In the genomic region with DNA sequence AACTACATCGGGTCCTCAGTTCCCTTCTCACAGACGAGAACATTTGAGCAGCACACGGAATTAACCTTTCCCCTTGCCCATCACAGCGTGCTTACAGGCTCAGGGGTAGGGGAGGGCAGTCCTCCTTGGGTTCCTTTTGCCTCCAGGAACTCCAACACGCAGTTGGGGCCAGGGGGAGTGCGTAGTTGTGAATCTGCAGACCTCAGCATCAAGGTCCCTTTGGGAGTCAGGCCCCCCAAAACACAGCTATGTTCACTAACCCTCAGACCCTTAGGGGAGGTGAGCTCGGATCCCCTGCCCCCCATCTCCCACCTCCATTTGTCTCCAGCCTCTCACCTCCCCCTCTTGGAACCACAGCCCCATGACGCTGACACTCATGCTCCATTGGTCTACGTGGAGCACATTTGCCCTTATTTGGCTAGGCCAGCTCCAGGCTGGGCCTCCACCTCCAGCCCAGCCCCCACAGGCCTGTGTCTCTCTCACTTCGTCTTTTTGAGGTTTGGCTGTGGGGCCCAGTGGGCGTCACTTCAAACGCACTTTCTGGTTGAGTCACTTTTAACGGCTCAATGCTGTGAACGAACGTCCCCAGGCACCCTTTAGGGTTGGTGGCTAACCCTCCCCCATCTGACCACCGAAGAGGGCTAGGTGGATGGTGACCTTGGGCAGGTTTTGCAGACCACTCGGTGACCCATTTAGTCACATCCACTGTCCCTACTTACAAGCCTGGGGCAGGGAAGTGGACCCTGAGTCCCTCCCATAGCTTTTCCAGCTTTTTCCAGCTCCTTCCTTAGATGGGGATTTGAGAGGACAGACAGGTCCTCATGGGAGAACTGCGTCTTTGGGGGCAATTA, we compare ENCODE assay signal across 8 mouse cellular contexts. TPM values are rescaled to one million over a fixed set of nuclear protein-coding genes. Genes with fewer than 3 reads are reported as not detected.
DNase-seq lines count a peak whose midpoint lies in the region; ATAC-seq lines count a peak whose summit lies in the region.

No protein-coding gene starts in this region.

- ATAC-seq in megakaryocyte, adult 5-6 weeks (ENCODE audit: poor library complexity, severe bottlenecking) = peak; percentile 65

- DNase-seq in layer of hippocampus, adult 11-12 months (ENCODE audit: low spot score) = peak; percentile 73
- no peak for DNase-seq in layer of hippocampus, postnatal 25 days (ENCODE audit: extremely low spot score in 1 of 2, low spot score in 1 of 2)
- peak; percentile 91 for DNase-seq in R1 (ENCODE audit: low read depth, low spot score)
- peak; percentile 49 to 86 for DNase-seq in heart, adult 18-20 months
- peak; percentile 17 to 56 for DNase-seq in kidney, postnatal 25 days
- DNase-seq in thymus, postnatal 14 days = peak; percentile 94
- DNase-seq in cerebellum, adult 18-20 months = no peak

RNA-seq across cellular contexts. Expression of gene Tspoap1, which starts 10.9 kb away (rescaled TPM):
- total RNA-seq in layer of hippocampus, postnatal 25 days (2021) = 100 to 1,000 TPM; 128 to 163 TPM
- under 1 TPM in 1 of 2 experiments, not detected in 1; 0.15 TPM for total RNA-seq in heart, adult 18-20 months (2021)
- total RNA-seq in megakaryocyte, adult 5-6 weeks (2015) = 5.4 and 8.0 TPM in 2 replicates
- total RNA-seq in megakaryocyte, adult 5-6 weeks (2017) = 6.1 and 8.6 TPM in 2 replicates

RNA-seq across cellular contexts. Expression of gene Supt4a, which starts 12.1 kb away (rescaled TPM):
- 10 to 100 TPM; 65.7 to 81.0 TPM for total RNA-seq in layer of hippocampus, postnatal 25 days (2021)
- 10 to 100 TPM; 42.8 to 46.1 TPM for total RNA-seq in heart, adult 18-20 months (2021)
- 200 and 205 TPM in 2 replicates for total RNA-seq in megakaryocyte, adult 5-6 weeks (2015)
- total RNA-seq in megakaryocyte, adult 5-6 weeks (2017) = 58.9 and 59.0 TPM in 2 replicates

RNA-seq across cellular contexts. Expression of gene Mpo, which starts 44.0 kb away (rescaled TPM):
- under 1 TPM; 0.14 to 0.17 TPM for total RNA-seq in layer of hippocampus, postnatal 25 days (2021)
- total RNA-seq in heart, adult 18-20 months (2021) = not detected
- total RNA-seq in megakaryocyte, adult 5-6 weeks (2015) = 284 and 331 TPM in 2 replicates
- 235 and 273 TPM in 2 replicates for total RNA-seq in megakaryocyte, adult 5-6 weeks (2017)

Comparison
In these comparisons a context has a peak if more than half of its experiments do, and no peak if none do; other contexts are left out.
1. DNase-seq: peak in layer of hippocampus, adult 11-12 months (single experiment), R1 (single experiment), heart, adult 18-20 months (2 of 2), kidney, postnatal 25 days (2 of 2) and thymus, postnatal 14 days (single experiment); none in layer of hippocampus, postnatal 25 days (0 of 2) and cerebellum, adult 18-20 months (0 of 2).
2. RNA of gene Tspoap1, which starts 10.9 kb away (total RNA-seq): 128 to 163 TPM in layer of hippocampus, postnatal 25 days; 5.4 to 8.6 TPM in megakaryocyte, adult 5-6 weeks and 0.15 TPM in heart, adult 18-20 months; every median in the first group is over 10 times any median in the second.
3. RNA of gene Mpo, which starts 44.0 kb away (total RNA-seq): 235 to 331 TPM in megakaryocyte, adult 5-6 weeks; 0.14 to 0.17 TPM in layer of hippocampus, postnatal 25 days and not detected in heart, adult 18-20 months; every median in the first group is over 100 times any median in the second.